Mouse (Mus musculus) forebrain, embryonic 11.5 days (tissue): Measurements from ENCODE around the gene Dcn. TPM values are rescaled to one million over a fixed set of nuclear protein-coding genes. Genes with fewer than 3 reads are reported as not detected.

Experiments used
- ATAC-seq: fragments of 200-750 bp; cut with Nextera tagmentation; replicated peaks from 2 replicates; pipeline ENCODE4 v1.8.0; 2017; ENCODE audit warnings: moderate TSS enrichment; ENCODE audit not compliant: low FRiP score
- DNase-seq: peaks from one replicate; pipeline ENCODE4 v3.0.0-alpha.2; 2017; ENCODE audit warnings: low spot score
- H3K27ac ChIP-seq: fragments of 300-500 bp; sonication (generic); 2 replicates; pipeline ENCODE4 v1.5.1; 2014; ENCODE audit warnings: low read depth, low read length
- H3K27me3 ChIP-seq: fragments of 300-500 bp; sonication (generic); 2 replicates; pipeline ENCODE4 v1.6.1; 2014; ENCODE audit warnings: mild to moderate bottlenecking, low read length, mixed read lengths; ENCODE audit not compliant: control insufficient read depth, insufficient read depth
- H3K36me3 ChIP-seq: fragments of 300-500 bp; sonication (generic); 2 replicates; pipeline ENCODE4 v1.6.1; 2014; ENCODE audit warnings: mild to moderate bottlenecking, low read length, moderate library complexity, mixed read lengths; ENCODE audit not compliant: control insufficient read depth, insufficient read depth
- H3K4me1 ChIP-seq: fragments of 300-500 bp; sonication (generic); replicated peaks from 2 replicates; pipeline ENCODE4 v1.6.1; 2014; ENCODE audit warnings: low read length, mixed read lengths; ENCODE audit not compliant: control insufficient read depth, insufficient read depth
- H3K4me2 ChIP-seq: fragments of 300-500 bp; sonication (generic); 2 replicates; pipeline ENCODE4 v1.6.1; 2014; ENCODE audit warnings: low read depth, mild to moderate bottlenecking, low read length, moderate library complexity, mixed read lengths; ENCODE audit not compliant: severe bottlenecking
- H3K4me3 ChIP-seq: fragments of 300-500 bp; sonication (generic); 2 replicates; pipeline ENCODE4 v1.5.1; 2014; ENCODE audit warnings: low read depth, low read length
- H3K9ac ChIP-seq: fragments of 300-500 bp; sonication (generic); 2 replicates; pipeline ENCODE4 v1.6.1; 2014; ENCODE audit warnings: low read length
- H3K9me3 ChIP-seq: fragments of 300-500 bp; sonication (generic); 2 replicates; pipeline ENCODE4 v1.6.1; 2016; ENCODE audit warnings: low read length, mixed read lengths; ENCODE audit not compliant: control insufficient read depth
- WGBS: fragments of 180-500 bp; shearing (Covaris S2); extraction: QIAGEN DNeasy Blood & Tissue Kit; methylation state at CpG from one replicate; pipeline ENCODE4 v1.1.7; 2014; 5-methylcytosine and 5-hydroxymethylcytosine counted together
- polyA plus RNA-seq: library from polyadenylated mRNA; unstranded; fragments of >200 nt; fragmentation: Nextera tagmentation; extraction: Ambion mirVana; gene quantifications from 2 replicates; pipeline ENCODE4 v1.2.1, GENCODE M21; 2014

The Dcn gene
- polyA plus RNA-seq, 1 experiment from 2014 or later, result 15.1 TPM

- Histone ChIP-seq H3K27ac (no peak overlapping the region), H3K9ac (no peak overlapping the region), H3K4me2 (no peak overlapping the region), H3K9me3 (no peaks in the 10 kb centered on the region), H3K27me3 (no peaks in the 10 kb centered on the region), H3K36me3 (no peaks in the 10 kb centered on the region), H3K4me1 (no peaks in the 10 kb centered on the region), H3K4me3 (no peak overlapping the region)
- 59% methylated on average over 4 of the region's 4 CpGs for WGBS
- ATAC-seq (peak; percentile 69), DNase-seq (no peak)
These were observed 13.1 kb downstream of the Dcn start for GRCm38 (mm10) chr10:97492367-97492980.

- ATAC-seq (no peak), DNase-seq (no peak)
- Histone ChIP-seq H3K9ac (no peak overlapping the region), H3K27me3 (no peaks in the 10 kb centered on the region), H3K4me1 (no peaks in the 10 kb centered on the region), H3K27ac (no peak overlapping the region), H3K9me3 (no peaks in the 10 kb centered on the region), H3K36me3 (no peaks in the 10 kb centered on the region), H3K4me3 (no peak overlapping the region), H3K4me2 (no peak overlapping the region)
- WGBS, result 61% methylated on average over 5 of the region's 5 CpGs
These were observed 18.2 kb downstream of the Dcn start for GRCm38 (mm10) chr10:97497646-97498045.

- no peak for ATAC-seq
- DNase-seq, result no peak
These were observed 44.0 kb downstream of the Dcn start for GRCm38 (mm10) chr10:97523366-97523765.

GRCm38 (mm10) chr10:97535697-97536096 is 56.3 kb downstream of the Dcn start:
- no peak for ATAC-seq

More at GRCm38 (mm10) chr10:97523366-97523765, 44.0 kb downstream of the Dcn start:
- Histone ChIP-seq H3K4me2 (no peak overlapping the region), H3K36me3 (no peaks in the 10 kb centered on the region), H3K9me3 (no peaks in the 10 kb centered on the region), H3K9ac (no peak overlapping the region), H3K4me3 (no peak overlapping the region), H3K4me1 (no peaks in the 10 kb centered on the region), H3K27ac (no peak overlapping the region), H3K27me3 (no peaks in the 10 kb centered on the region)
- 92% methylated on average over 3 of the region's 3 CpGs for WGBS

GRCm38 (mm10) chr10:97536921-97537320 is 57.5 kb downstream of the Dcn start:
- H3K4me3 ChIP-seq, result no peak overlapping the region

More at GRCm38 (mm10) chr10:97535697-97536096, 56.3 kb downstream of the Dcn start:
- Histone ChIP-seq H3K4me3 (no peak overlapping the region), H3K36me3 (no peaks in the 10 kb centered on the region), H3K9me3 (no peaks in the 10 kb centered on the region), H3K27me3 (no peaks in the 10 kb centered on the region), H3K9ac (no peak overlapping the region), H3K4me1 (no peaks in the 10 kb centered on the region), H3K27ac (no peak overlapping the region), H3K4me2 (no peak overlapping the region)
- WGBS, result 85% methylated on average over 4 of the region's 4 CpGs
- DNase-seq, result no peak

GRCm38 (mm10) chr10:97538202-97538601 is 58.8 kb downstream of the Dcn start:
- WGBS, result 93% methylated on average over 4 of the region's 4 CpGs
- Histone ChIP-seq H3K27ac (no peak overlapping the region), H3K4me3 (no peak overlapping the region), H3K9me3 (no peaks in the 10 kb centered on the region), H3K9ac (no peak overlapping the region), H3K36me3 (no peaks in the 10 kb centered on the region), H3K4me1 (no peaks in the 10 kb centered on the region), H3K27me3 (no peaks in the 10 kb centered on the region), H3K4me2 (no peak overlapping the region)
- DNase-seq, result no peak
- ATAC-seq, result no peak

More at GRCm38 (mm10) chr10:97536921-97537320, 57.5 kb downstream of the Dcn start:
- Histone ChIP-seq H3K36me3 (no peaks in the 10 kb centered on the region), H3K9ac (no peak overlapping the region), H3K9me3 (no peaks in the 10 kb centered on the region), H3K4me2 (no peak overlapping the region), H3K27me3 (no peaks in the 10 kb centered on the region), H3K4me1 (no peaks in the 10 kb centered on the region), H3K27ac (no peak overlapping the region)
- DNase-seq (no peak), ATAC-seq (no peak)
- 79% methylated on average over 2 of the region's 2 CpGs for WGBS

GRCm38 (mm10) chr10:97547740-97548139 is 68.3 kb downstream of the Dcn start:
- Histone ChIP-seq H3K4me2 (no peak overlapping the region), H3K27ac (no peak overlapping the region), H3K4me3 (no peak overlapping the region), H3K4me1 (no peaks in the 10 kb centered on the region), H3K9ac (no peak overlapping the region), H3K36me3 (no peaks in the 10 kb centered on the region), H3K9me3 (no peaks in the 10 kb centered on the region), H3K27me3 (no peaks in the 10 kb centered on the region)
- DNase-seq (no peak), ATAC-seq (no peak)
- 83% methylated on average over 1 of the region's 1 CpGs for WGBS

- H3K36me3 ChIP-seq, result no peaks in the 10 kb centered on the region
- peak; percentile 62 for DNase-seq
- H3K4me2 ChIP-seq, result no peak within 1 kb of the TSS
- H3K27me3 ChIP-seq, result no peaks in the 10 kb centered on the region
- H3K9me3 ChIP-seq, result no peaks in the 10 kb centered on the region
- no peak within 1 kb of the TSS for H3K27ac ChIP-seq
- H3K4me3 ChIP-seq, result no peak within 1 kb of the TSS
- H3K4me1 ChIP-seq, result no peaks in the 10 kb centered on the region
- H3K9ac ChIP-seq, result no peak within 1 kb of the TSS
- WGBS, result 50% methylated on average over 10 of the region's 10 CpGs
- no peak for ATAC-seq
These were observed 85.8 kb downstream of the Dcn start, which contains the start of gene Lum for GRCm38 (mm10) chr10:97564957-97565856. Gene Lum (plus strand): TSS chr10:97565128.
